In genomic region chr13:12386286-12386685, GRCm38 (mm10) we compare ENCODE assay signal across 8 mouse cellular contexts. TPM values are rescaled to one million over a fixed set of nuclear protein-coding genes. Genes with fewer than 3 reads are reported as not detected.
DNase-seq lines count a peak whose midpoint lies in the region; ATAC-seq and TF ChIP-seq lines count a peak whose summit lies in the region.

No protein-coding gene starts in this region.

- H3K9me3 ChIP-seq in forebrain, postnatal 0 days (ENCODE audit: low read length): 0 out of 2 replicates have a peak, but pooled peaks cover 4% of the 10 kb centered on the region
- H3K9me3 ChIP-seq in forebrain, embryonic 10.5 days: no peaks in the 10 kb centered on the region
- no peaks in the 10 kb centered on the region; the same call in 1 of the 2 replicates for H3K9me3 ChIP-seq in liver, postnatal 0 days (ENCODE audit: low read length)

- peak; percentile 84 for TF ChIP-seq CTCF in forebrain, postnatal 0 days (IDR thresholded peaks at IDR 0.05; ENCODE audit: low read depth)
- peak; percentile 75 for TF ChIP-seq CTCF in liver, postnatal 0 days (IDR thresholded peaks at IDR 0.05; ENCODE audit: low read depth)

- H3K4me2 ChIP-seq in forebrain, postnatal 0 days (ENCODE audit: low read depth): no peak overlapping the region
- no peak overlapping the region for H3K4me2 ChIP-seq in liver, postnatal 0 days (ENCODE audit: low read depth, low read length)

- no peaks in the 10 kb centered on the region for H3K36me3 ChIP-seq in forebrain, postnatal 0 days (ENCODE audit: insufficient read depth)
- no peaks in the 10 kb centered on the region for H3K36me3 ChIP-seq in forebrain, embryonic 10.5 days (replicated peaks)
- H3K36me3 ChIP-seq in liver, postnatal 0 days (replicated peaks; ENCODE audit: insufficient read depth, low read length): no peaks in the 10 kb centered on the region

- ATAC-seq in forebrain, postnatal 0 days: peak; percentile 51; the same call in 1 of the 2 replicates
- no peak for ATAC-seq in liver, postnatal 0 days
- no peak for ATAC-seq in frontal cortex, adult (ENCODE audit: low TSS enrichment)

- H3K4me1 ChIP-seq in forebrain, postnatal 0 days (ENCODE audit: insufficient read depth): no peaks in the 10 kb centered on the region
- H3K4me1 ChIP-seq in forebrain, embryonic 10.5 days: 0 out of 2 replicates have a peak, but pooled peaks cover 3% of the 10 kb centered on the region
- H3K4me1 ChIP-seq in liver, postnatal 0 days (ENCODE audit: insufficient read depth): no peaks in the 10 kb centered on the region

- peak; percentile 63 for DNase-seq in forebrain, postnatal 0 days
- DNase-seq in forebrain, embryonic 10.5 days (ENCODE audit: extremely low spot score, low spot score): no peak
- no peak for DNase-seq in liver, postnatal 0 days
- DNase-seq in liver: no peak
- peak; percentile 70 for DNase-seq in MN1 (ENCODE audit: low spot score)
- DNase-seq in hindlimb bud, embryonic 11.5 days (ENCODE audit: extremely low spot score, low read depth, low spot score): peak; percentile 28
- no peak for DNase-seq in urinary bladder, postnatal 36 days (ENCODE audit: low spot score in 2 of 2)

- H3K4me3 ChIP-seq in forebrain, postnatal 0 days (ENCODE audit: low read depth, low read length): no peak overlapping the region
- H3K4me3 ChIP-seq in forebrain, embryonic 10.5 days: no peak overlapping the region
- H3K4me3 ChIP-seq in liver, postnatal 0 days (ENCODE audit: low read depth, low read length): no peak overlapping the region

- TF ChIP-seq EP300 in liver, postnatal 0 days (IDR thresholded peaks at IDR 0.05; ENCODE audit: low read depth): no peak

- no peak overlapping the region for H3K9ac ChIP-seq in forebrain, postnatal 0 days
- no peak overlapping the region for H3K9ac ChIP-seq in liver, postnatal 0 days (replicated peaks)

- no peaks in the 10 kb centered on the region for H3K27me3 ChIP-seq in forebrain, postnatal 0 days (ENCODE audit: insufficient read depth, low read length)
- no peaks in the 10 kb centered on the region for H3K27me3 ChIP-seq in forebrain, embryonic 10.5 days (ENCODE audit: poor library complexity, severe bottlenecking)
- H3K27me3 ChIP-seq in liver, postnatal 0 days (ENCODE audit: insufficient read depth, low read length): no peaks in the 10 kb centered on the region

- no peak overlapping the region for H3K27ac ChIP-seq in forebrain, postnatal 0 days (ENCODE audit: low read depth, low read length)
- H3K27ac ChIP-seq in forebrain, embryonic 10.5 days: no peak overlapping the region
- H3K27ac ChIP-seq in liver, postnatal 0 days (ENCODE audit: low read depth): no peak overlapping the region

RNA-seq across cellular contexts. Expression of gene Heatr1, which starts 8.5 kb away (rescaled TPM):
- total RNA-seq in forebrain, postnatal 0 days (2014; rRNA removed): 16.2 and 17.8 TPM in 2 replicates
- 5.2 and 6.0 TPM in 2 replicates for polyA plus RNA-seq in forebrain, postnatal 0 days (2015; fragmentation: Nextera tagmentation; extraction: Ambion mirVana)
- 45.0 and 45.5 TPM in 2 replicates for polyA plus RNA-seq in forebrain, embryonic 10.5 days (2016; fragmentation: Nextera tagmentation; extraction: Ambion mirVana)
- polyA plus RNA-seq in liver, postnatal 0 days (2015; fragmentation: Nextera tagmentation; extraction: Ambion mirVana): 5.0 and 5.4 TPM in 2 replicates

RNA-seq across cellular contexts. Expression of gene Actn2, which starts 45.7 kb away (rescaled TPM):
- total RNA-seq in forebrain, postnatal 0 days (2014; rRNA removed): 3.9 and 5.9 TPM in 2 replicates
- polyA plus RNA-seq in forebrain, postnatal 0 days (2015; fragmentation: Nextera tagmentation; extraction: Ambion mirVana): 6.0 TPM in 2 replicates
- polyA plus RNA-seq in forebrain, embryonic 10.5 days (2016; fragmentation: Nextera tagmentation; extraction: Ambion mirVana): 1.8 and 2.2 TPM in 2 replicates
- 1.1 and 12.2 TPM in 2 replicates for polyA plus RNA-seq in liver, postnatal 0 days (2015; fragmentation: Nextera tagmentation; extraction: Ambion mirVana)

Comparison
In these comparisons a context has a peak if more than half of its experiments do, and no peak if none do; other contexts are left out.
1. DNase-seq: peak in forebrain, postnatal 0 days (single experiment), MN1 (single experiment) and hindlimb bud, embryonic 11.5 days (single experiment); none in forebrain, embryonic 10.5 days (single experiment), liver, postnatal 0 days (single experiment), liver (single experiment) and urinary bladder, postnatal 36 days (0 of 2).